Mouse (Mus musculus) kidney, postnatal 4 days (tissue): ENCODE results near the gene Gys1.
"Not testable (repeated sequence)": the region's sequence is repeated elsewhere in the genome, so short reads cannot be mapped to it uniquely, and the experiment has no call there.

Experiments
- DNase-seq, 2 experiments: peaks; one replicate each; pipeline ENCODE4 v3.0.0; 2021; ENCODE audit warnings: mixed read lengths in 2 of 2

The Gys1 gene

GRCm38 (mm10) chr7:45457204-45458060 is 22.8 kb downstream of the Gys1 start:
- peak; percentile 36 to 50 for DNase-seq

GRCm38 (mm10) chr7:45458748-45459563 is 24.3 kb downstream of the Gys1 start:
- peak; percentile 89 to 93 for DNase-seq

GRCm38 (mm10) chr7:45459564-45460140 is 25.0 kb downstream of the Gys1 start, which contains the start of gene Ftl1:
Gene Ftl1 (minus strand): TSS chr7:45459884.
- peak; percentile 95 to 98 for DNase-seq

- peak in 1 of 2 experiments; percentile 59 for DNase-seq
Observed at GRCm38 (mm10) chr7:45460377-45460776, 25.7 kb downstream of the Gys1 start.

- DNase-seq: peak; percentile 75 to 84
Observed at GRCm38 (mm10) chr7:45460860-45461314, 26.2 kb downstream of the Gys1 start.

GRCm38 (mm10) chr7:45461326-45461725 is 26.7 kb downstream of the Gys1 start:
- peak in 1 of 2 experiments; percentile 37 for DNase-seq

GRCm38 (mm10) chr7:45461781-45462180 is 27.1 kb downstream of the Gys1 start:
- DNase-seq: no peak

GRCm38 (mm10) chr7:45462325-45462724 is 27.7 kb downstream of the Gys1 start:
- DNase-seq: no peak

GRCm38 (mm10) chr7:45462868-45463267 is 28.2 kb downstream of the Gys1 start:
- not testable (repeated sequence) for DNase-seq

- DNase-seq: no peak
Observed at GRCm38 (mm10) chr7:45463987-45464778, 29.5 kb downstream of the Gys1 start.

- DNase-seq: no peak
Observed at GRCm38 (mm10) chr7:45465112-45465511, 30.5 kb downstream of the Gys1 start.

- DNase-seq: peak in 1 of 2 experiments; percentile 42
Observed at GRCm38 (mm10) chr7:45465549-45465948, 30.9 kb downstream of the Gys1 start.

GRCm38 (mm10) chr7:45466283-45467089 is 31.8 kb downstream of the Gys1 start, which contains the start of gene Bax:
Gene Bax (minus strand): TSS chr7:45466898.
- peak; percentile 98 for DNase-seq

- no peak for DNase-seq
Observed at GRCm38 (mm10) chr7:45467090-45467670, 32.5 kb downstream of the Gys1 start.

GRCm38 (mm10) chr7:45470869-45471268 is 36.2 kb downstream of the Gys1 start:
- DNase-seq: peak; percentile 90

GRCm38 (mm10) chr7:45475291-45475969 is 40.8 kb downstream of the Gys1 start:
- peak in 1 of 2 experiments; percentile 53 for DNase-seq

- no peak for DNase-seq
Observed at GRCm38 (mm10) chr7:45476453-45476852, 41.8 kb downstream of the Gys1 start.

GRCm38 (mm10) chr7:45477003-45477402 is 42.4 kb downstream of the Gys1 start:
- peak; percentile 76 to 81 for DNase-seq

GRCm38 (mm10) chr7:45478774-45479173 is 44.1 kb downstream of the Gys1 start:
- no peak for DNase-seq

- DNase-seq: not testable (repeated sequence)
Observed at GRCm38 (mm10) chr7:45480310-45480709, 45.7 kb downstream of the Gys1 start.
